Mouse (Mus musculus): ENCODE measurements around the gene Nkain1.

- TF ChIP-seq POLR2A (IDR thresholded peaks at IDR 0.05; ENCODE audit: low read depth, low read length) (peak; percentile 61), CTCF (IDR thresholded peaks at IDR 0.05; ENCODE audit: extremely low read depth, insufficient read length, insufficient replicate concordance, low read depth, low read length) (no peak)
Measured at GRCm38 (mm10) chr4:130519567-130520481, 54.1 kb downstream of the Nkain1 start.
